Mouse (Mus musculus) C2C12 (cell line): ENCODE results near the gene Card11.

ENCODE experiments used
- CTCF ChIP-seq: IDR thresholded peaks from one replicate; pipeline ENCODE4 v1.5.1; 2011; ENCODE audit not compliant: control insufficient read depth, insufficient read depth, insufficient read length
- MAX ChIP-seq: IDR thresholded peaks from one replicate; pipeline ENCODE4 v1.6.1; 2011; ENCODE audit warnings: mild to moderate bottlenecking, control low read depth
- MYOG ChIP-seq: IDR thresholded peaks from one replicate; pipeline ENCODE4 v1.6.1; 2011; ENCODE audit not compliant: control insufficient read depth, insufficient read length; ENCODE audit errors: extremely low read depth

GRCm38 (mm10) chr5:141005491-141005890, 5.1 kb upstream of the Card11 start:
- TF ChIP-seq CTCF (no peak), MAX (no peak), MYOG (no peak)
